Mouse (Mus musculus) C2C12 (cell line): ENCODE results near the gene Lima1.

Source experiments
- CEBPB ChIP-seq: IDR thresholded peaks from one replicate; pipeline ENCODE4 v1.6.1; 2011; ENCODE audit warnings: low read depth, mild to moderate bottlenecking, control low read depth, moderate library complexity
- CTCF ChIP-seq: IDR thresholded peaks from one replicate; pipeline ENCODE4 v1.5.1; 2011; ENCODE audit not compliant: control insufficient read depth, insufficient read depth, insufficient read length
- USF1 ChIP-seq: IDR thresholded peaks from one replicate; pipeline ENCODE4 v1.6.1; 2011; ENCODE audit warnings: low read depth, mild to moderate bottlenecking, control low read depth, moderate library complexity

DNA sequence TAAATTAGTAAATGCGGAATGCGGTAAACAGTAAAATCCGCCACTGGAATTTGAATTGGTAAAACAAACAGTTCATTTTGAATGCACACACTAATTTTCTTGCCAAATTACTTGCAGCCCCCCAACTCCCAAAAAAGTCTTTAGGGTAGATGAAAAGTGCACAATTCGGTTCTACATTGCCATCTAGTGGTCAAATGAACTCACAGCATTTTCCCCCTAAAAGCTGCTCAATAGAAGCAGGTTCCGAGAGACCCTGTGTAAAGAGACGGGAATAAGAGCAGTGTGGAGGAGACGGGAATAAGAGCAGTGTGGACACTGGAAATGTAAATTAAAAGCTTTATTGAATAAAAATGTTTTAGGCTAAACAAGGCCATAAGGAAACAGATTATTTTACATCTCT lies 97.1 kb downstream of the Lima1 start:
- TF ChIP-seq USF1 (no peak), CTCF (peak; percentile 32), CEBPB (no peak)
